Mouse (Mus musculus): ENCODE results near the gene Tchhl1. TPM values are rescaled to one million over a fixed set of nuclear protein-coding genes. Genes with fewer than 3 reads are reported as not detected.
"Not testable (repeated sequence)": the region's sequence is repeated elsewhere in the genome, so short reads cannot be mapped to it uniquely, and the experiment has no call there.

Gene Tchhl1
- polyA plus RNA-seq, 1 experiment from 2014 or later, result not detected

- Histone ChIP-seq H3K4me2 (ENCODE audit: low read depth, low read length) (no peak overlapping the region), H3K4me1 (ENCODE audit: control insufficient read depth, low read depth, low read length) (no peaks in the 10 kb centered on the region), H3K4me3 (ENCODE audit: low read depth, low read length) (no peak overlapping the region), H3K27ac (ENCODE audit: low read length) (no peak overlapping the region), H3K9ac (ENCODE audit: low read depth, low read length) (no peak overlapping the region), H3K36me3 (ENCODE audit: control insufficient read depth, insufficient read depth) (no peaks in the 10 kb centered on the region), H3K27me3 (ENCODE audit: control insufficient read depth, insufficient read depth, low read depth, low read length) (no peaks in the 10 kb centered on the region), H3K9me3 (replicated peaks; ENCODE audit: control insufficient read depth, low read length) (no peaks in the 10 kb centered on the region)
- peak; percentile 35; the same call in 1 of the 2 replicates for ATAC-seq (ENCODE audit: low read depth)
- WGBS (ENCODE audit: insufficient replicate concordance), result 0% methylated on average over 4 of the region's 4 CpGs
Observed at GRCm38 (mm10) chr3:93493992-93494391, 25.4 kb downstream of the Tchhl1 start.

DNA sequence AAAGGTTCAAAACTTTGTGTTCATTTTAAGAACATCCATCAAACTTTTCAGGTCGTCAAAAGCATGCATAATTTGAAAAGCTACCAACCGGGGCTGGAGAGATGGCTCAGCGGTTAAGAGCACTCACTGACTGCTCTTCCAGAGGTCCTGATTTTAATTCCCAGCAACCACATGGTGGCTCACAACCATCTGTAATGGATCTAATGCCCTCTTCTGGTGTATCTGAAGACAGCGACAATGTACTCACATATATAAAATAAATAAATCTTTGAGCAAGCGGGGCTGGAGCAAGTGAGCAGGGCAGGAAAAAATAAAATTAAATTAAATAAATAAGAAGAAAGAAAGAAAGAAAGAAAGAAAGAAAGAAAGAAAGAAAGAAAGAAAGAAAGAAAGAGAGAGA lies 26.2 kb downstream of the Tchhl1 start:
- H3K9ac ChIP-seq (ENCODE audit: low read depth, low read length); H3K4me2 ChIP-seq (ENCODE audit: low read depth, low read length); H3K4me1 ChIP-seq (ENCODE audit: control insufficient read depth, low read depth, low read length); ATAC-seq (ENCODE audit: low read depth); H3K27ac ChIP-seq (ENCODE audit: low read length); H3K36me3 ChIP-seq (ENCODE audit: control insufficient read depth, insufficient read depth); H3K9me3 ChIP-seq (replicated peaks; ENCODE audit: control insufficient read depth, low read length); H3K4me3 ChIP-seq (ENCODE audit: low read depth, low read length); H3K27me3 ChIP-seq (ENCODE audit: control insufficient read depth, insufficient read depth, low read depth, low read length): not testable (repeated sequence)
- WGBS (ENCODE audit: insufficient replicate concordance), result 21% methylated on average over 5 of the region's 5 CpGs

DNA sequence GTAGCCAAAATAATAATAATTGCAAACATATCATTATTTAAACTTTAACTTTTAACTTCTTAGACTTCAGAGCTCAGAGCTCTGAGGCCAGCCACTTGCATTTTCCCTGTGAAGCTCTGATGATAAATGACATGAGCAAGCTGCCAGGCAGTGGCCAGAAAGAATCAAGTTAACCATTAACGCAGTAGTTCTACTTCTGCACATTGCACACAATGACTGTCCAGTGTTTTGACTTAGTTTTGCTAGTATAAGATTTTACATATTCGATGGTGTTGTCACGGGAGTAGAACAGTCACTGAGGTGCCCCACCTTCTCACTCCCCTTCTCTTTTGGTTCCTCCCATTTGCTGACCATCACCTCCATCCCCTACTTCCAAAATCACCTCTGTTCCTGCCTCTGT lies 28.6 kb downstream of the Tchhl1 start:
- Histone ChIP-seq H3K9me3 (replicated peaks; ENCODE audit: control insufficient read depth, low read length) (no peaks in the 10 kb centered on the region), H3K27me3 (ENCODE audit: control insufficient read depth, insufficient read depth, low read depth, low read length) (no peaks in the 10 kb centered on the region), H3K4me3 (ENCODE audit: low read depth, low read length) (no peak overlapping the region), H3K9ac (ENCODE audit: low read depth, low read length) (no peak overlapping the region), H3K4me1 (ENCODE audit: control insufficient read depth, low read depth, low read length) (no peaks in the 10 kb centered on the region), H3K27ac (ENCODE audit: low read length) (no peak overlapping the region), H3K4me2 (ENCODE audit: low read depth, low read length) (no peak overlapping the region), H3K36me3 (ENCODE audit: control insufficient read depth, insufficient read depth) (no peaks in the 10 kb centered on the region)
- ATAC-seq (ENCODE audit: low read depth), result no peak
- WGBS (ENCODE audit: insufficient replicate concordance), result 47% methylated on average over 3 of the region's 3 CpGs

DNA sequence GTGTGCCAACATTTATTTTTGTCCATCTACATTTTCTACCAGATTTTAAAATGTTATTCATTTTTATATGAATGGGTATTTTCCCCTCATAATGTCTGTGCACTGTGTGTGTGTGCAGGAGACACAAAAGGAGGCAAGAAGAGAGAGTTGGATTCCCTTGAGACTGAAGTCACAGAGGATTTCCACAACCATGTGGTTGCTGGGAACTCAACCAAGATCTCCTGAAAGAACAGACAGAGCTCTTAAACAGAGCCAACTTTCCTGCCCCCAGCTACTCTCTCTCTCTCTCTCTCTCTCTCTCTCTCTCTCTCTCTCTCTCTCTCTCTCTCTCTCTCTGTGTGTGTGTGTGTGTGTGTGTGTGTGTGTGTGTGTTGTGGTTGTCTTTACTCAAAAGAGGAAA lies 30.6 kb downstream of the Tchhl1 start:
- Histone ChIP-seq H3K27ac (ENCODE audit: low read length) (no peak overlapping the region), H3K4me2 (ENCODE audit: low read depth, low read length) (no peak overlapping the region), H3K4me1 (ENCODE audit: control insufficient read depth, low read depth, low read length) (no peaks in the 10 kb centered on the region), H3K9ac (ENCODE audit: low read depth, low read length) (no peak overlapping the region), H3K36me3 (ENCODE audit: control insufficient read depth, insufficient read depth) (no peaks in the 10 kb centered on the region), H3K27me3 (ENCODE audit: control insufficient read depth, insufficient read depth, low read depth, low read length) (no peaks in the 10 kb centered on the region), H3K9me3 (replicated peaks; ENCODE audit: control insufficient read depth, low read length) (no peaks in the 10 kb centered on the region), H3K4me3 (ENCODE audit: low read depth, low read length) (no peak overlapping the region)
- ATAC-seq (ENCODE audit: low read depth), result no peak

GRCm38 (mm10) chr3:93504536-93505189 lies 36.1 kb downstream of the Tchhl1 start:
- Histone ChIP-seq H3K4me3 (ENCODE audit: low read depth, low read length) (no peak overlapping the region), H3K9me3 (replicated peaks; ENCODE audit: control insufficient read depth, low read length) (no peaks in the 10 kb centered on the region), H3K4me1 (ENCODE audit: control insufficient read depth, low read depth, low read length) (no peaks in the 10 kb centered on the region), H3K27me3 (ENCODE audit: control insufficient read depth, insufficient read depth, low read depth, low read length) (no peaks in the 10 kb centered on the region), H3K9ac (ENCODE audit: low read depth, low read length) (no peak overlapping the region), H3K36me3 (ENCODE audit: control insufficient read depth, insufficient read depth) (no peaks in the 10 kb centered on the region), H3K27ac (ENCODE audit: low read length) (no peak overlapping the region), H3K4me2 (ENCODE audit: low read depth, low read length) (no peak overlapping the region)
- 63% methylated on average over 7 of the region's 7 CpGs for WGBS (ENCODE audit: insufficient replicate concordance)
- no peak for ATAC-seq (ENCODE audit: low read depth)

- Histone ChIP-seq H3K36me3 (ENCODE audit: control insufficient read depth, insufficient read depth) (no peaks in the 10 kb centered on the region), H3K4me3 (ENCODE audit: low read depth, low read length) (no peak overlapping the region; the same call in 1 of the 2 replicates), H3K27me3 (ENCODE audit: control insufficient read depth, insufficient read depth, low read depth, low read length) (no peaks in the 10 kb centered on the region), H3K4me2 (ENCODE audit: low read depth, low read length) (peak overlapping the region; percentile 32; the same call in 1 of the 2 replicates), H3K9me3 (replicated peaks; ENCODE audit: control insufficient read depth, low read length) (no peaks in the 10 kb centered on the region), H3K4me1 (ENCODE audit: control insufficient read depth, low read depth, low read length) (no peaks in the 10 kb centered on the region), H3K27ac (ENCODE audit: low read length) (no peak overlapping the region), H3K9ac (ENCODE audit: low read depth, low read length) (no peak overlapping the region)
- WGBS (ENCODE audit: insufficient replicate concordance), result 24% methylated on average over 30 of the region's 30 CpGs
- ATAC-seq (ENCODE audit: low read depth), result peak; percentile 60
Observed at GRCm38 (mm10) chr3:93505960-93506863, 37.7 kb downstream of the Tchhl1 start.

DNA sequence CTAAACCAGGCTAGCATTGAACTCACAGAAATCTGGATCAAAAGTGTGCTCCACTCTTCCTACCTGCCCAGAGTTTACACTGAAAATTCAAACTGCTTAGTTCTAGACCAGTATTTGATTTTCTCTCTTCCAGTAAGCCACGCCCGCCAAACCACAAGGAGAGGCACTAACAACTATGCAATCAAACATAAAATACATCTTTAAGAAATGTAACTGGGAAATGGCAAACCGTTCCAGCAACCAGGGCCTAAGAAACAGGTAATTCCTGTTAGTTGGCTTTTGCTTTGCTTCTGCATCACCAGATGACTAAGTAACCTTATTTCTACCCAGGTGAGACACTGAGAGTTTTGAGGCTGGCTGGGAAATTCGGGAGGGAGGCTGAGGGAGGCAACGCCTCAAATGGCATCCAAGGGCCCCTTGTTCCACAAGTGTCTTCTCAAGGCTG lies 38.3 kb downstream of the Tchhl1 start:
- Histone ChIP-seq H3K4me2 (ENCODE audit: low read depth, low read length) (no peak overlapping the region), H3K4me3 (ENCODE audit: low read depth, low read length) (no peak overlapping the region), H3K27me3 (ENCODE audit: control insufficient read depth, insufficient read depth, low read depth, low read length) (no peaks in the 10 kb centered on the region), H3K4me1 (ENCODE audit: control insufficient read depth, low read depth, low read length) (no peaks in the 10 kb centered on the region), H3K36me3 (ENCODE audit: control insufficient read depth, insufficient read depth) (no peaks in the 10 kb centered on the region), H3K9me3 (replicated peaks; ENCODE audit: control insufficient read depth, low read length) (no peaks in the 10 kb centered on the region), H3K9ac (ENCODE audit: low read depth, low read length) (no peak overlapping the region), H3K27ac (ENCODE audit: low read length) (no peak overlapping the region)
- ATAC-seq (ENCODE audit: low read depth), result no peak
- 50% methylated on average over 5 of the region's 5 CpGs for WGBS (ENCODE audit: insufficient replicate concordance)

- H3K9me3 ChIP-seq (replicated peaks; ENCODE audit: control insufficient read depth, low read length), result no peaks in the 10 kb centered on the region
- H3K4me2 ChIP-seq (ENCODE audit: low read depth, low read length), result no peak overlapping the region
- no peaks in the 10 kb centered on the region for H3K36me3 ChIP-seq (ENCODE audit: control insufficient read depth, insufficient read depth)
- ATAC-seq (ENCODE audit: low read depth), result no peak
- H3K27me3 ChIP-seq (ENCODE audit: control insufficient read depth, insufficient read depth, low read depth, low read length), result no peaks in the 10 kb centered on the region
- no peaks in the 10 kb centered on the region for H3K4me1 ChIP-seq (ENCODE audit: control insufficient read depth, low read depth, low read length)
- H3K4me3 ChIP-seq (ENCODE audit: low read depth, low read length), result no peak overlapping the region
- no peak overlapping the region for H3K9ac ChIP-seq (ENCODE audit: low read depth, low read length)
- 8% methylated on average over 1 of the region's 1 CpGs for WGBS (ENCODE audit: insufficient replicate concordance)
- H3K27ac ChIP-seq (ENCODE audit: low read length), result no peak overlapping the region
Observed at GRCm38 (mm10) chr3:93509301-93509700, 40.7 kb downstream of the Tchhl1 start.

DNA sequence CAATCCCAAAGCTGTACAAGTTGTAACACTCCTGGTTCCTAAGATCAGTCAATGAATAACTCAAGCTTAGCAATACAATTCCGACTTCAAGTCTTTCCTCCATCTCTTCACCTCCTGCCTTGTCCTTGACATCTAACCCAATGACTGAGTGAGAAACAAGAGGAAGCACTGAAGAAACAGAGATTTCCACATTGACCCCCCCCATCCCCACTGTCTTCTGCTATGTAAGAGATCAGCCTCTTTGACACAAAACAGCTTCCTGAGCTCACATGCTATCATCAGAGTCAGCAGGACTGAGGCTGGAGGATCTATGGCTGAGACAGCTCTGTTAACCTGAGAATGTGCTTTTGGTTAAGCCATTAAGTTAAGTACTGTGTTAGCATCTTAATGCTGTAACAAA lies 42.5 kb downstream of the Tchhl1 start:
- no peak overlapping the region for H3K4me2 ChIP-seq (ENCODE audit: low read depth, low read length)
- 0 out of 2 replicates have a peak, but pooled peaks have one; percentile 27 for ATAC-seq (ENCODE audit: low read depth)
- no peak overlapping the region for H3K9ac ChIP-seq (ENCODE audit: low read depth, low read length)
- WGBS (ENCODE audit: insufficient replicate concordance), result 45% methylated on average over 1 of the region's 1 CpGs
- H3K4me1 ChIP-seq (ENCODE audit: control insufficient read depth, low read depth, low read length), result no peaks in the 10 kb centered on the region
- H3K27me3 ChIP-seq (ENCODE audit: control insufficient read depth, insufficient read depth, low read depth, low read length), result no peaks in the 10 kb centered on the region
- H3K9me3 ChIP-seq (replicated peaks; ENCODE audit: control insufficient read depth, low read length), result no peaks in the 10 kb centered on the region
- H3K36me3 ChIP-seq (ENCODE audit: control insufficient read depth, insufficient read depth), result no peaks in the 10 kb centered on the region
- H3K27ac ChIP-seq (ENCODE audit: low read length), result 0 out of 2 replicates have a peak overlapping the region, but pooled peaks have one; percentile 14
- H3K4me3 ChIP-seq (ENCODE audit: low read depth, low read length), result no peak overlapping the region
